Mouse (Mus musculus): ENCODE data around the gene Magi3. TPM values are rescaled to one million over a fixed set of nuclear protein-coding genes. Genes with fewer than 3 reads are reported as not detected.

Gene Magi3
- polyA plus RNA-seq, 1 experiment = 2.1 TPM

DNA sequence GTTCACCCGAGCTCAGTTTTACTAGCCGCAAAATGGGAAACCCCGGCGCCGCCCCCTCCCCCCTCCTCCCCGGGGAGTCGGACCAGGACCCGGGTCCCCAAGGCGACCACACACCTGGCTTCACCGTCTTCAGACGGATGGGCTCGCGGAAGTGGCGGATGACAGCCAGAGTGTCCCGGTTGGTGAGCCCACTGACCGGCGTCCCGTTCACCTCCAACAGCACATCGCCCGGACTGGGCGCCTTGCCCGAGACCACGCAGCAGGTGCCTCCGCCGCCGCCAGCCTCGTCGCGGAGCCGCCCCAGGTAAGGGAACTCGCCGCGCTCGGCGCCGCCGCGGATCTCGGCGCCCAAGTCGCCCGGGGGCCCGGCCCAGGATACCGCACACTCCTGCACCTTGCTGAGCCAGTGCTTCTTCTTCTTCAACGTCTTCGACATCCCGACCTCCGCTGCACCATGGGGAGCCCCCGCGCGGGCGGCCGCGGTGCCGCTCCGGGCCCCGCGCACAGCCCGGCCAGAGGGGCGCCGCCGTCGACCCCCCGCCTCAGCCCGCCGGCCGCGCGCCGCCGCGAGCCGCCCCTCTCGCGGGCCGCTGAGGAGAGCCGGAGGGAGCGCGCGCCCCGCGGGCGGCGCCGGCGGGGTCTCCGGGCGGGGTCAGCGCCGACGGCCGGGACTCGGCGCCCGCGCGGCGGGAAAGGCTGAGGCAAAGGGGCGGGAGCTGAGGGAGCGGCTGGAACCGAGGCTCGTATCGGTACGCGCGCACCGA lies 461 bp downstream of the Magi3 start:
- H3K4me1 ChIP-seq (ENCODE audit: control insufficient read depth, insufficient read depth, low read length) = peaks cover 13% of the 10 kb centered on the region; the same call in 1 of the 2 replicates
- H3K4me3 ChIP-seq (ENCODE audit: insufficient read depth, low read length) = peak overlapping the region; percentile 92
- no peak overlapping the region; the same call in 1 of the 2 replicates for H3K27ac ChIP-seq (ENCODE audit: insufficient read depth, low read depth, low read length)
- TF ChIP-seq CTCF (IDR thresholded peaks at IDR 0.05; ENCODE audit: low read depth, low read length) (no peak), POLR2A (IDR thresholded peaks at IDR 0.05; ENCODE audit: borderline replicate concordance, low read depth, low read length) (no peak)

DNA sequence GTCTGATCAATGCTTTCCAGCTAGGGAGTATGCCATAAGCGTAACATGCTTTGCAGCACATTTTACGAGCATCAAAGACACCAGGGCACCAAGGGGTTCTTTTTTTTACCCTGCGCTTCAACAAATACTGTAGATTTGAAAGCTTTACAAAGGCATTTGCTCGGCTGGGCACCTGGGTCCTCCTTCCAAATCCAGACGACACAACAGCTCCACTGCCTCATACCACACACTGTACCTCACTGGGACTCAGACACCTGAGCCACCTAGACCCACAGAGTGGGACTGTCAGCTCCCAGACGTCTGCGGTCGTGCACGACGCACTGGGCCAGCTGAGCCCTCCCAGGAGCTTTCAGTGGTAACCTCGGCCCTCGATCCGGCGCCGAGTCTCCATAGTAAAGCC lies 1.2 kb downstream of the Magi3 start:
- Histone ChIP-seq H3K27ac (ENCODE audit: insufficient read depth, low read depth, low read length) (no peak overlapping the region), H3K4me3 (ENCODE audit: insufficient read depth, low read length) (peak overlapping the region; percentile 92), H3K4me1 (ENCODE audit: control insufficient read depth, insufficient read depth, low read length) (peaks cover 13% of the 10 kb centered on the region; the same call in 1 of the 2 replicates)
- no peak for TF ChIP-seq POLR2A (IDR thresholded peaks at IDR 0.05; ENCODE audit: borderline replicate concordance, low read depth, low read length)
- no peak for TF ChIP-seq CTCF (IDR thresholded peaks at IDR 0.05; ENCODE audit: low read depth, low read length)

DNA sequence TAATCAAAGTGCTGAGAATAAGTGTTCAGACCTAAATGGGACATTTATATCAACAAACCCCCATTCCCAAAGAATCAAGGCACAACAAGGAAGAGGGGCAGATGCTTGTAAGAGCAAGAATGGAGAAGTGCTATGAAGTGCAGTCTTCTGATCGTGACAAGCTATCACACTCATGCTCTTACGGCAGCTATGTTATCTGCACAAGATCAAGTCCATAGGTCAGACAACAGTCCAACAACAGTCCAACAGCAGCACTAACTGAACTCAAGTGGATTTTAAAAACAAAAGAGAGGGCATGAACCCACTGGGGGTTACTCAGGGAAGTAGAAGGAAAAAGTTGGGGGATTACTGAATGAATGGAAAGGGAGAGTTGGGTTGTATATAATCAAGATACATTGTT lies 30.4 kb downstream of the Magi3 start:
- no peaks in the 10 kb centered on the region for H3K4me1 ChIP-seq (ENCODE audit: control insufficient read depth, insufficient read depth, low read length)
- no peak overlapping the region for H3K27ac ChIP-seq (ENCODE audit: insufficient read depth, low read depth, low read length)
- H3K4me3 ChIP-seq (ENCODE audit: insufficient read depth, low read length) = no peak overlapping the region
- TF ChIP-seq POLR2A (IDR thresholded peaks at IDR 0.05; ENCODE audit: borderline replicate concordance, low read depth, low read length) (no peak), CTCF (IDR thresholded peaks at IDR 0.05; ENCODE audit: low read depth, low read length) (no peak)

DNA sequence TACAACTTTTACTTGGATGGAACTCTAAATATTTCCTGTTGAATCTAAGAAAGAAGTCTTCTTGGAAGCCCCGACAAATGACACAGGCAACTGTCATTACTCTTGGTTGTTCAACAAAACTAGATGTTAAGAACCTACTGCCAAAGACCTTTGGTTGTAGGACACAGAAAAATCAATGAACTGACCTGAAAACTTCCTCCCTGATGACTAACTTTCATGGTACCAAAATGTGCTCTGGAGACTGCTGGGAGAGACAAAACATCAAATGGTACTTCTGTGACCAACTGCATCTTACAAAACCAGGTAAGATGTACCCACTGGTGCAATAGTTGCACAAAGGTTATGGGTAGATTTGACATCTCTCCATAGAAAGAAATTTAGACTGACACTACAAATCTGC lies 30.9 kb downstream of the Magi3 start:
- H3K27ac ChIP-seq (ENCODE audit: insufficient read depth, low read depth, low read length) = no peak overlapping the region
- H3K4me3 ChIP-seq (ENCODE audit: insufficient read depth, low read length) = no peak overlapping the region
- H3K4me1 ChIP-seq (ENCODE audit: control insufficient read depth, insufficient read depth, low read length) = no peaks in the 10 kb centered on the region
- TF ChIP-seq CTCF (IDR thresholded peaks at IDR 0.05; ENCODE audit: low read depth, low read length) (no peak), POLR2A (IDR thresholded peaks at IDR 0.05; ENCODE audit: borderline replicate concordance, low read depth, low read length) (no peak)

DNA sequence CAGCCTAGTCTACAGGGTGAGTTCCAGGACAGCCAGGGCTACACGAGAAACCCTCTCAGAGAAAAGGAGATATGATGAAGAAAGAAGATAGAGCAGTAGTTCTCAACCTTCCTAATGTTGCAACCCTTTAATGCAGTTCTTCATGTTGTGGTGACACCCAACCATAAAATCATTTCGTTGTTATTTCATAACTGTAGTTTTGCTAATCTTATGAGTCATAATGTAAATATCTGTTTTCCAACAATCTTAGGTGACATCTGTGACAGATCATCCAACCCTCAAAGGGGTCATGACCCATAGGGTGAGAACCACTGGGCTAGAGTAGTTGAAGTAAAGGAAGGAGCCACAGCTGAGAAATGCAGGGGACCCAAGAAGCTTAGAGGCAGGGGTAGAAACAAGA lies 35.9 kb downstream of the Magi3 start:
- no peak for TF ChIP-seq CTCF (IDR thresholded peaks at IDR 0.05; ENCODE audit: low read depth, low read length)
- no peak for TF ChIP-seq POLR2A (IDR thresholded peaks at IDR 0.05; ENCODE audit: borderline replicate concordance, low read depth, low read length)
- Histone ChIP-seq H3K27ac (ENCODE audit: insufficient read depth, low read depth, low read length) (no peak overlapping the region), H3K4me3 (ENCODE audit: insufficient read depth, low read length) (no peak overlapping the region), H3K4me1 (ENCODE audit: control insufficient read depth, insufficient read depth, low read length) (no peaks in the 10 kb centered on the region)

DNA sequence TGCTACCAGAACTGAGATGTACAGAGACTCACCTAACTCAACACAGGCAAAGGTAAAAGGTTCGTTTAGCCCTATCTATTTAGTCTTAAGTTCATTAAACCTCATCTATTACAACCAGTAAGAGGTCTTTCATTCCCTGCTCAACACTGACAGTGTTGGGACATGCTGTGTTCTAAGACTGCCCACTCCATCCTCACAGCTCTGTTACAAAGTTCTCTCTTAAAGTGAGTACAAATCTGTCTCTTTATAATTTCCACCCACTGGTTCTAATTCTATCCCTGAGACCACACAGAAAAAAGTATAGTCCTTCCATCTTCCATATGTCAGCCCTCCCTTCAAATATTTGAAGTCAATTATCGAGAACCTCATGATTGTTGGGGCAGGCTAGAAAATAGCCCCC lies 36.5 kb downstream of the Magi3 start:
- no peak overlapping the region for H3K27ac ChIP-seq (ENCODE audit: insufficient read depth, low read depth, low read length)
- no peak overlapping the region for H3K4me3 ChIP-seq (ENCODE audit: insufficient read depth, low read length)
- TF ChIP-seq POLR2A (IDR thresholded peaks at IDR 0.05; ENCODE audit: borderline replicate concordance, low read depth, low read length) (no peak), CTCF (IDR thresholded peaks at IDR 0.05; ENCODE audit: low read depth, low read length) (no peak)
- H3K4me1 ChIP-seq (ENCODE audit: control insufficient read depth, insufficient read depth, low read length) = no peaks in the 10 kb centered on the region

DNA sequence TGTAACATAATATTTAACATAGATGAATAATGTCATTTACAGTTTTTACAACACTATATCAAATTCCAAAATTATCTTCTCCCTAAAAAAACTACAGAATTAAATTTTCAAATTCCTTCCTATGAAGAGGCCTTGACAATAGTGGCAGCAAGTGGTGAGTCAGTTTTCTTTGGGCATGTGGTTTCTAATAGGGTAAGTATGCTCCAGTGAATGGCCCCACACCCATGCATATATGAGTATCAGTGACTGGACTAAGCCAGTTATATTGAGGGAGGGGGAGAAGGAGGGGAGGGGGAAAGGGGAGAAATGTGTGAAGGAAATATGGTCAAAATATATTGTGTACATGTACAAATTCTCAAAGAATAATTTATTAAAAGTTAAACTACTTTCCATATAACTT lies 37.5 kb downstream of the Magi3 start:
- H3K4me1 ChIP-seq (ENCODE audit: control insufficient read depth, insufficient read depth, low read length) = no peaks in the 10 kb centered on the region
- no peak overlapping the region for H3K4me3 ChIP-seq (ENCODE audit: insufficient read depth, low read length)
- TF ChIP-seq CTCF (IDR thresholded peaks at IDR 0.05; ENCODE audit: low read depth, low read length) (no peak), POLR2A (IDR thresholded peaks at IDR 0.05; ENCODE audit: borderline replicate concordance, low read depth, low read length) (no peak)
- no peak overlapping the region for H3K27ac ChIP-seq (ENCODE audit: insufficient read depth, low read depth, low read length)

DNA sequence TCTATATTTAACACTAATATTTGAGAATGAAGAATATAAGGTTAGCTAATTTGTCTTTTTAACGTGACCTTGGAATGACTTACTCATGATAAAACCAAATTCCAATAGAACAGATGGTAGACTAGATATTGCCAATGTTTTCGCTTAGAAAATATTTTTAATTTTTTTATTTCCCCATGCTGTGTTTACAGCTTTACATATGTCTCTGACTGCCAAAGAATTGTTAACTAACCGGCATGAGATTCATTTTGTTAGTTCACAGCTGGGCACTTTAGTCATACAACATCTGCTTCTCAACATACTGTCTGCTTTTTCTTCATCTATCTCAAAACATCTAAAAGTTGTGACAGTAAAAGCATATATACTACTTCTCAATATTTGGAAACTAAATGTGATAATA lies 58.8 kb downstream of the Magi3 start:
- no peak overlapping the region for H3K27ac ChIP-seq (ENCODE audit: insufficient read depth, low read depth, low read length)
- peaks cover 3% of the 10 kb centered on the region for H3K4me1 ChIP-seq (ENCODE audit: control insufficient read depth, insufficient read depth, low read length)
- H3K4me3 ChIP-seq (ENCODE audit: insufficient read depth, low read length) = no peak overlapping the region
- no peak for TF ChIP-seq CTCF (IDR thresholded peaks at IDR 0.05; ENCODE audit: low read depth, low read length)
- no peak for TF ChIP-seq POLR2A (IDR thresholded peaks at IDR 0.05; ENCODE audit: borderline replicate concordance, low read depth, low read length)

DNA sequence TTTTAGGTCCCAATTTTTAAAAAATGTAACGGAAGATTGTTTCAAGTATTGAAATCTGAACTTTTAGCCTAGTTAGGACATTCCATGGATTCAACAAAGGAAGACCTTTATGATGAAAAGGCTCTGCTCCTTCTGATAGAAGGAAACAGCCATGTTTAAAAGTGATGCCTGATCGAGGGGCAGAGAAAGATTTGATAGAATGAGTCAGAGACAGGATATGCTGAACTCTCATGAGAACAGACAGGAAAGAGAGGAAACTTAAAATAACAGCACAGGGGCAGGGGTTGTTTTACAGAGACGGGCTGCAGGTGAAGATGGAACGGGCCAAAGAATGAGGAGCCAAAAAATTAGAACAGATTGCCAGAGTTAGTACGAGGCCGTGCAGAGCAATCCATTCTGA lies 59.6 kb downstream of the Magi3 start:
- Histone ChIP-seq H3K4me1 (ENCODE audit: control insufficient read depth, insufficient read depth, low read length) (no peaks in the 10 kb centered on the region), H3K4me3 (ENCODE audit: insufficient read depth, low read length) (no peak overlapping the region), H3K27ac (ENCODE audit: insufficient read depth, low read depth, low read length) (no peak overlapping the region)
- TF ChIP-seq CTCF (IDR thresholded peaks at IDR 0.05; ENCODE audit: low read depth, low read length) = no peak
- no peak for TF ChIP-seq POLR2A (IDR thresholded peaks at IDR 0.05; ENCODE audit: borderline replicate concordance, low read depth, low read length)

DNA sequence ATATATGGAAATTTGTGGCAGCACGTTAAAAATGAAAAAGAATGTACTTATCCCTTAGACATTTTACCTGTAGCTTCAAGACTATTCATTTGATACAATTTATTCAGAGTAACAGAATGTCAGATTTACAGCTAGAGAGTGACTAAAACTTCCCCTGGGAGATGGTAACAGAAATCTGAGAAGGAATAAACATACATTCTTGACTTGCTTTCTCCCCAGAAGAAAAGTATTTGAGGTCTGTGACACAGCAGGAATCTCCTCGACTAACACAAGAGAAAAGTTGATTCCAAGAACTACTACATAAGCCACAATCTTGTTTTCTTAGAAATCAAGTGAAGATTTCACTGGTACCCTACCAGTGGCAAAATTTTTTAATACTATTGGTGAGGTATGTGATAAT lies 70.0 kb downstream of the Magi3 start:
- TF ChIP-seq CTCF (IDR thresholded peaks at IDR 0.05; ENCODE audit: low read depth, low read length) = no peak

More for the DNA sequence above, 70.0 kb downstream of the Magi3 start:
- Histone ChIP-seq H3K4me3 (ENCODE audit: insufficient read depth, low read length) (no peak overlapping the region), H3K4me1 (ENCODE audit: control insufficient read depth, insufficient read depth, low read length) (no peaks in the 10 kb centered on the region), H3K27ac (ENCODE audit: insufficient read depth, low read depth, low read length) (no peak overlapping the region)

Measured in bone marrow macrophage, adult 2 months (primary cell).